Mouse (Mus musculus) embryonic facial prominence, embryonic 14.5 days (tissue): ENCODE data around the gene Zfp992. TPM values are rescaled to one million over a fixed set of nuclear protein-coding genes. Genes with fewer than 3 reads are reported as not detected.
A peak's percentile ranks its signal among the peaks of the same experiment; 100 is the strongest.
"Not testable (repeated sequence)": the region's sequence is repeated elsewhere in the genome, so short reads cannot be mapped to it uniquely, and the experiment has no call there.

Experiments
- ATAC-seq: fragments of 200-750 bp; cut with Nextera tagmentation; 2 replicates; pipeline ENCODE4 v1.8.0; 2017; ENCODE audit warnings: low read depth, moderate number of reproducible peaks, moderate TSS enrichment
- DNase-seq: peaks from one replicate; pipeline ENCODE4 v3.0.0-alpha.2; 2015; ENCODE audit warnings: low spot score
- H3K27ac ChIP-seq: fragments of 300-500 bp; sonication (generic); replicated peaks from 2 replicates; pipeline ENCODE4 v1.5.1; 2014; ENCODE audit warnings: low read depth, mild to moderate bottlenecking, low read length, moderate library complexity
- H3K27me3 ChIP-seq: fragments of 300-500 bp; sonication (generic); replicated peaks from 2 replicates; pipeline ENCODE4 v1.6.1; 2014; ENCODE audit warnings: low read length; ENCODE audit not compliant: control insufficient read depth, insufficient read depth
- H3K36me3 ChIP-seq: fragments of 300-500 bp; sonication (generic); 2 replicates; pipeline ENCODE4 v1.6.1; 2014; ENCODE audit warnings: low read length, mixed read lengths; ENCODE audit not compliant: control insufficient read depth, insufficient read depth
- H3K4me1 ChIP-seq: fragments of 300-500 bp; sonication (generic); 2 replicates; pipeline ENCODE4 v1.6.1; 2014; ENCODE audit warnings: antibody characterized with exemption, low read length; ENCODE audit not compliant: control insufficient read depth, insufficient read depth
- H3K4me2 ChIP-seq: fragments of 300-500 bp; sonication (generic); 2 replicates; pipeline ENCODE4 v1.6.1; 2014; ENCODE audit warnings: low read depth, mild to moderate bottlenecking, low read length, moderate library complexity, mixed read lengths
- H3K4me3 ChIP-seq: fragments of 300-500 bp; sonication (generic); 2 replicates; pipeline ENCODE4 v1.5.1; 2014; ENCODE audit warnings: low read depth, mild to moderate bottlenecking, low read length
- H3K9ac ChIP-seq: fragments of 300-500 bp; sonication (generic); 2 replicates; pipeline ENCODE4 v1.6.1; 2014; ENCODE audit warnings: low read depth, mild to moderate bottlenecking, low read length, moderate library complexity, mixed read lengths
- H3K9me3 ChIP-seq: fragments of 300-500 bp; sonication (generic); 2 replicates; pipeline ENCODE4 v1.6.1; 2016; ENCODE audit warnings: low read length; ENCODE audit not compliant: control insufficient read depth
- WGBS: fragments of 180-500 bp; shearing (Covaris S2); extraction: QIAGEN DNeasy Blood & Tissue Kit; methylation state at CpG from one replicate; pipeline ENCODE4 v1.1.7; 2014; 5-methylcytosine and 5-hydroxymethylcytosine counted together
- polyA plus RNA-seq: library from polyadenylated mRNA; unstranded; fragments of >200 nt; fragmentation: Nextera tagmentation; extraction: Ambion mirVana; gene quantifications from 2 replicates; pipeline ENCODE4 v1.2.1, GENCODE M21; 2014

The Zfp992 gene
- polyA plus RNA-seq, 1 experiment from 2014 or later: 3.0 TPM

DNA sequence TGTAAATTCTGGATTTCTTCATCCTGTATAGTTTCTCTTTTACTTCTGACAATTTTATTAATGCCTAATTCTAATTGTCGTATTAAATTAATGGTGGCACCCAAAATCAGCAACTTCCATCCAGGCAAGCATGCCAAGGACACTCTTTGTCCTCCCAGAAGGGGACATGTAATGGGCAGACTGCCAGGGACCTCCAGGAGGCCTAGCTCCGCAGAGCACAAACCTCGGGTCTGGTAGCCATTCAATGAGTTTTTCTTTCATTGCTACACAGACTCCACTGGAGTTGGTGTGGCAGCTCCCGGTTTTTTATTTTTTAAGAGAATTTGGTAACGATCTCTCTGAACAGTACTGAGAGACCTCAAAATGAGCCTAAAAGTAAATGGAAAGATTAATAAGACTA lies 11.9 kb downstream of the Zfp992 start:
- not testable (repeated sequence) for H3K4me2 ChIP-seq, H3K27me3 ChIP-seq, H3K36me3 ChIP-seq, H3K4me3 ChIP-seq, H3K4me1 ChIP-seq, ATAC-seq, DNase-seq, H3K9ac ChIP-seq, H3K27ac ChIP-seq
- H3K9me3 ChIP-seq: peaks cover 62% of the 10 kb centered on the region
- WGBS: 81% methylated on average over 5 of the region's 5 CpGs

DNA sequence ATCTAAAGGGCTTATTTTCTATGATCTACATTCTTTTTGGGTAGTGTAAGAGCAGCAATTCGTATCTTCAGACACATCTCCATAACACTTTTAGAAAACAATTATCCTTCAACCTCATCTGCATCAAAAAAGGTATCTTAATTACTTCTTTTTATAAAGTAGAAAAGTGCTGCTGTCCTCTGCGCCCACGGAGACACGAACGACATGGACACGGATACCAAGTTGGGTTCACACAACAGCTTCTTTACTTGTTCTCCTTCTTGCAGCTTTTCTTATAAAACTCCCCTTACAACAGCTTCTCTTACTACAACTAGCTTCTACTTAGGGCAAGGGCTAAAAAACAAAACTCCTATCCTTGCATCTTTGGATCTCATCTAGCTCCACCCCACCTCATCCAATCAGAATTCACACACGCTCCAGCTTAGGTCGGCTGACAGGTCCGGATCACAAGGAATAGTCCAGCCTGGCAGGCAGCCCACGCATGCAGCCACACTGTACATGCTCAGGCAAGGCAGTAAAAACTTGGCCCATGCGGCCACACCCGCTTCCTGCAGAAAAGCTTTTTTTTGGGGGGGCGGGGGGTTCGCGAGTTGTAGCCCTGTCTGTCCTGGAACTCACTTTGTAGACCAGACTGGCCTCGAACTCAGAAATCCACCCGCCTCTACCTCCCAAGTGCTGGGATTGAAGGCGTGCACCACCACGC lies 15.0 kb downstream of the Zfp992 start:
- H3K4me3 ChIP-seq, ATAC-seq: not testable (repeated sequence)

DNA sequence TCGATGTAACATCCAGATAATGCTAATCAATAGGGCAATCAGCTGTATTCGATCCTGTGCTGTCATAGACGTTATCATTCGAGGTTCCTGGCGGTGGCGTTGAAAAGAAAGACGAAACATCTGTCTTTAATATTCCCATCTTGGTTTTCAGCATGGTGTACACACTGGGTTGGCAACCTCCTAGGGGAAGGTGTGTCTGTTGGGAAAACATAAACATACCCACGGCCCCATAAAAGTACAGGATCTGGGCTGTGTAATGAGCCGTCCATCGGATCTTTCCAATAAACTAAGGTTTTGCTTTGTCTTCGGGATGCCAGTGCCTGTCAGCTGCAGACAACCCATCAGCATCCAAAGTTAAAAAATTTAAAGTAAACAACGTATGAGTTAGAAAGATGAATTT lies 21.2 kb downstream of the Zfp992 start:
- not testable (repeated sequence) for H3K36me3 ChIP-seq, H3K4me2 ChIP-seq, H3K27ac ChIP-seq, H3K4me3 ChIP-seq, ATAC-seq, DNase-seq, H3K9ac ChIP-seq, H3K27me3 ChIP-seq, H3K4me1 ChIP-seq
- peaks cover 25% of the 10 kb centered on the region for H3K9me3 ChIP-seq
- 91% methylated on average over 9 of the region's 12 CpGs for WGBS

More for the DNA sequence above, 15.0 kb downstream of the Zfp992 start:
- H3K9ac ChIP-seq, H3K36me3 ChIP-seq, DNase-seq, H3K4me2 ChIP-seq, H3K4me1 ChIP-seq, H3K27ac ChIP-seq, H3K27me3 ChIP-seq: not testable (repeated sequence)
- peaks cover 35% of the 10 kb centered on the region for H3K9me3 ChIP-seq
- WGBS: 88% methylated on average over 16 of the region's 19 CpGs

DNA sequence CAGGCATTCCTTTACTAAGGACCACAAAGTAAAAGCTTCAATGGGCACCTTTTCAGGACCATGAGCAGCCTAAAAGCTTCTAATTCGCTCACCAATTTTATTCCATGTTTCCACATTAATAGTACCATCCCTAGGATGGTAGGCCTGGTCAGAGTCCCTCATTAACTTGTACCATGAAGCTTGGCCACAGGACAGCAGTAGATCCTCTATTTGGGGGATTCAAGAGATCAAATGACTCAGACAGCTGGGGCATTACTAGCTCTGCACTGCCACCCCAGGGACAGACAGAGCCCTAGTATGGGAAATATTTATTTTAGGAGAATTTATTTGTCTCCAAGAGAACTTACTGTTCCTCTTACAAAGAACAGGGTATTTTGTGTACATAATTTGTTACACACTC lies 25.4 kb downstream of the Zfp992 start:
- not testable (repeated sequence) for H3K4me3 ChIP-seq, H3K36me3 ChIP-seq, DNase-seq, H3K27ac ChIP-seq, H3K4me1 ChIP-seq, H3K27me3 ChIP-seq, H3K4me2 ChIP-seq, ATAC-seq, H3K9ac ChIP-seq
- peaks cover 47% of the 10 kb centered on the region for H3K9me3 ChIP-seq
- WGBS: no CpG with 5 or more reads among the region's 1 CpGs

DNA sequence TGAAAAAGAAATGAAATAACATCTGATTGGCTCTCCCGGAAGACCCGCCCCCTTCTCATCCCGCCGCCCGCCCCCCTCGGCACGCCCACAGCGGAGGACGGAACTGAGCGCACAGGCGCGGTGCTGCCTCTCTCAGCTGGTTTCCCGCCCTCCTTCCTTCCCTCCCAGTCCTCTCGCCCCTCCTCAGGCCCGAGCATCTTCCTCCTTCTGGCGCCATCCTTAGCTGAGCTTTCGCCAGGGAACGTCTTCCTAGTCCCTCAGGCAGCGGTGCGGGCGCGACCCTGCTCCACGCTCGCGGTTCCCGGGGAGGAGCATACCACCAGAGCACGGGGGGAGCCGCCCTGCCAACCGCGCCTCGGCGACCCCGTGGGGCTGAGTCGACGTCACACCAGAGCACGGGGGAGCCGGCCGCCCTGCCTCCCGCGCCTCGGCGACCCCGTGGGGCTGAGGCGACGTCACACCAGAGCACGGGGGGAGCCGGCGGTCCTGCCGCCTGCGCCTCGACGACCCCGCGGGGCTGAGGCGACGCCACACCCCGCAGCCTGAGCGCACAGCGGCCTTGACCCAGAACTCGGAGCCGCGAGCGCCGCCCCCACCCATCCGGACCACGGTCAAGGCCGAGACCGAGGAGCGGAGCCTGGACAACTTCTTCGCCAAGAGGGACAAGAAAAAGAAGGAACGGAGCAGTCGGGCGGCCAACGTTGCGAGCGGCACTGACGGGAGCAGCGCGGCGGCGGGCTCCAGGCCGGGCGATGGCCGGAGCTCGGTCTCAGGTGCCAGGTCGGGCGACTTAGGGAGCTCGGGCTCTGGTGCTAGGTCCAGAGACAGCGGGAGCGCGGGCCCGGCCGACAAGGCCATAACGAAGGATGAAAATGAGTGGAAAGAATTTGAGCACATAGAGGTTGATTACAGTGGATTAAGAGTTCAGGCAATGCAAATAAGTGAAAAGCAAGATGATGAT lies 26.2 kb downstream of the Zfp992 start:
- H3K27me3 ChIP-seq, H3K4me2 ChIP-seq, H3K36me3 ChIP-seq, H3K27ac ChIP-seq, DNase-seq, H3K4me3 ChIP-seq, H3K9ac ChIP-seq, H3K4me1 ChIP-seq: not testable (repeated sequence)
- H3K9me3 ChIP-seq: peaks cover 44% of the 10 kb centered on the region
- ATAC-seq: peak; percentile 79
- 64% methylated on average over 51 of the region's 94 CpGs for WGBS

DNA sequence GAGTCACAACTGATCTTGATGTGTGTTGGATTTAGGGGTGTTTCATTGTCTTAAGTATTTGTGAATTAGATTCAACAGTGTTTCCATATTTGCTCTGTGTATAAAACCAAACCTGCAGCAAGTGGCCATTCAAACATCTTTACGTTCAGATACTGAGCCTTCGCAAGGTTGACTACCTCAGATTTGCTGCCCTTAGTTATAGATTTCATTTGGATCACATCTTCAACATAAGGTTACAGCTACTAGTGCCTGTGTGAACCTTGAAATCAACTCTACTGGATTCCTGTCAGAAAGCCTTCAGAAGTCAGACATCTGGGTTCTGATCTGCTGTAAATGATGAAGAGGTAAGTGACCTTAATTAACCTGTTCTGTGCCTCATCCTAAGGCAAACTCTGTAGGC lies 27.4 kb downstream of the Zfp992 start:
- WGBS: 90% methylated on average over 2 of the region's 2 CpGs
- H3K9me3 ChIP-seq: peaks cover 49% of the 10 kb centered on the region
- H3K4me1 ChIP-seq: not testable (repeated sequence)

DNA sequence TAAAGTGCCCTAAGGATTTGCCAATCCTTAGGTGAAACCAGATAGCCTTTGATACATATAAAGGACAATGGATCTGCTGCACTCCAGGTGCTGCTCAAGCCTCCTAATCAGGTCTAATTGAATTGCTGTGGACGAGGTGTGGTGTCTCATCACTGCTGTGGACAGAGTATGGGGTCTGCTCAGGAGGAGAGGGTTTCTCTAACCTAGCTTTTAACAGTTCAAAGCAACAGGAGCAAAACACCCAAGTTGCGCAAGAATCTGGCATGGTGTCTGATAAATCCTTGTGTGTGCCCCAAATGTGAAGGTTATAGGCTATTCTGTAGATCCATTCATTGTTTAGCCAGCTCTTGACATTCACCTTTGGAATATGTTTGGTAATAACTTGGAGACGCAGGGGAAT lies 28.1 kb downstream of the Zfp992 start:
- 75% methylated on average over 3 of the region's 3 CpGs for WGBS
- not testable (repeated sequence) for ATAC-seq
- peaks cover 55% of the 10 kb centered on the region for H3K9me3 ChIP-seq

More for the DNA sequence above, 27.4 kb downstream of the Zfp992 start:
- DNase-seq, H3K36me3 ChIP-seq, H3K4me2 ChIP-seq, H3K9ac ChIP-seq, H3K4me3 ChIP-seq, ATAC-seq, H3K27me3 ChIP-seq, H3K27ac ChIP-seq: not testable (repeated sequence)

DNA sequence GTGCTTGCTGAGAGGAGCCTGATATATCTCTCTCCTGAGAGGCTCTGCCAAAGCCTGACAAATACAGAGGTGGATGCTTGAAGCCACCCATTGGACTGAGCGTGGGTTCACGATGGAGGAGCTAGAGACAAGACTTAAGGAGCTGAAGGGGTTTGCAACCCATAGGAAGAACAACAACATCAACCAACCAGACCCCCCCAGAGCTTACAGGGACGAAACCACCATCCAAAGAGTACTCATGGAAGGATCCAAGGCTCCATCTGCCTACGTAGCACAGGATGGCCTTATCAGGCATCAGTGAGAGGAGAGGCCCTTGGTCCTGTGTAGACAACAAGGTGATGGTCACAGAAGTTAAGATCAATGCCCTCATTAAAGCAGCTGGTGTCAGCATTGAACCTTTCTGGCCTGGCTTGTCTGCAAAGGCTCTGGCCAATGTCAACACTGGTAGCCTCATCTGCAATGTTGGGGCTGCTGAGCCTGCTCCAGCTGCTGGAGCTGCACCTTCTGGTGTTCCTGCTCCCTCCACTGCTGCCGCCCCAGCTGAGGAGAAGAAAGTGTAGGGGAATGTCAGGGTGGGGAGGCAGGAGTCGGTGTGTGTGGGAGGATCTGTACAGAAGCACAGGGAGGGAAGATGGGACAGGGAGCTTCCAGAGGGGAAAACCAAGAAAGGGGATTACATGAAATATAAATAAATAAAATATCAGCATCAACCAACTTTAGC lies 31.7 kb downstream of the Zfp992 start:
- DNase-seq, H3K4me3 ChIP-seq, H3K4me2 ChIP-seq, H3K4me1 ChIP-seq, H3K9ac ChIP-seq, H3K27ac ChIP-seq, H3K36me3 ChIP-seq, H3K27me3 ChIP-seq: not testable (repeated sequence)
- H3K9me3 ChIP-seq: peaks cover 84% of the 10 kb centered on the region
- WGBS: 71% methylated on average over 6 of the region's 6 CpGs
- ATAC-seq: peak; percentile 27; the same call in 1 of the 2 replicates

More for the DNA sequence above, 28.1 kb downstream of the Zfp992 start:
- not testable (repeated sequence) for H3K9ac ChIP-seq, H3K4me1 ChIP-seq, H3K27ac ChIP-seq, H3K36me3 ChIP-seq, H3K4me2 ChIP-seq, H3K4me3 ChIP-seq, DNase-seq, H3K27me3 ChIP-seq
